Mouse (Mus musculus): ENCODE measurements around the gene Dcun1d3.

Dcun1d3 gene

DNA sequence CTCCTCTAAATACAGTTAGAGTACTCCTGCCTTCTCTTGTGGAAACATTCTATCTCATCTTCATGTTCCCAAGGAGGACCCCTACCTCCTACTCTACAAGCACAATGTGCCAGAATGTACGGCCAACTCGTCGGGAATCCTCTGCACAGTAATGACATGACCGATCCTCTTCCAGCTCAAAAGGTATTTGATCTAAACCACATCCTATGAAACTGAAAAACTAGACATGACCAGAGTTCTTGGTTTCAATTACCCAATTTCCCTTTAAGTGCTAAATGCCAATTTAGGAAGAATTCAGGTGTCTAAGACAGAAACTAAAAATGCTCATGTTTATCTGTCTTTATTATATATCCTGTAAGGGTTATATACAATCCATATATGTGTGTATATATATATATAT, 23.9 kb downstream of the Dcun1d3 start:
- DNase-seq, result no peak

DNA sequence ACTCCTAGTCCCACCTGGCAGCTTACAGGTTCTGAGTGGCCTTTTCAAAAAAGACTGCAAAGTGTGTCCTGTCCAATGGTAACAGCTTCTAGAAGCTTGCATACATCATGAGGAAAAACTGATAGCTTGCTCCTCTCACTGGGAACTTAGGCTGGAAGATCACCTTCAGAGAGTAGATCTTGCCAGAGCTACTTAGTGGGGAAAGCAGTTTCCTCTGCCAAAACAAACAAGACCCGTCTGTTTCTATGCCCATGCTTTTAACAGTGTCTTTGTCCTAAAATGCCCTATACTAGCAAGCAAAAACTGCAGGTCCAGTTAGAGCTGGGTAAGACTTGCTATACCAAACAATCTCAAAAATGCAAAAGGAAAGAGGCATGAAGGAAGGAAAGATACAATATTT, 30.0 kb downstream of the Dcun1d3 start:
- no peak for DNase-seq

DNA sequence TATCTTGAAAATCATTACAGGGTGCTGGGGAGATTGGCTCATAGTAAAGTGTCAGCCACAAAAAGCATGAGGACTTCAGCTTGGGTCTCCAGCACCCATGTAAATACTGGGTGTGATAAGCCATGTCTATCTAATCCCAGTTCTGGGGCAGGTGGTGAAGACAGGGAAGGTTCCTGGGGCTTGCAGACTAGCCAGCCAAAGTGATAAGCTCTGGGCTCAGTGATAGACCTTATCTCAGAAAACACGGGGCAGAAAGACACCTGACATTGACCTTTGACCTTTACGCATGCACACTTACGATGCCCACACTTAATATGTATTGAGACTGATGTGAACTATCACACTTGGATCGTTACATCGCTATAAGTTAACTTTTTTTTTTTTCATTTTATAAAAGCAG, 31.6 kb downstream of the Dcun1d3 start:
- no peak for DNase-seq

DNA sequence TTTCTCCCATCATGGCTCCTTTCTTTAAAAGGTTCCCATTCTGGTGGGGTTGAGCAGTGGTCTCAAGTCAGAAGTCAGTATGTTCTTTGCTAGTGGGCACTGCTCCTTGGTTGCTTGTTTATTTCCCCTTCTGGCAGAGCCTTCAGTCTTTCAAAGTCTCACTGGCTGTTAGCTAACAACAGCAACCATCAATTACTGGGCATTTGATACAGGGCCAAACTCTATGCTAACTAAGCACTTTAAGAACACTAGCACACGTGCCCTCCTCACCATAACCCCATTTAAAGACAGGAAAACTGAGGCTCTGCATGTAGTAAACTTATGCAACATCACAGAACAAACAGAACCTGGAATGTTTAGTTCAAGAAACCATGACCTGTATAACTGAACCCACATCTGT, 33.9 kb downstream of the Dcun1d3 start:
- DNase-seq, result no peak

DNA sequence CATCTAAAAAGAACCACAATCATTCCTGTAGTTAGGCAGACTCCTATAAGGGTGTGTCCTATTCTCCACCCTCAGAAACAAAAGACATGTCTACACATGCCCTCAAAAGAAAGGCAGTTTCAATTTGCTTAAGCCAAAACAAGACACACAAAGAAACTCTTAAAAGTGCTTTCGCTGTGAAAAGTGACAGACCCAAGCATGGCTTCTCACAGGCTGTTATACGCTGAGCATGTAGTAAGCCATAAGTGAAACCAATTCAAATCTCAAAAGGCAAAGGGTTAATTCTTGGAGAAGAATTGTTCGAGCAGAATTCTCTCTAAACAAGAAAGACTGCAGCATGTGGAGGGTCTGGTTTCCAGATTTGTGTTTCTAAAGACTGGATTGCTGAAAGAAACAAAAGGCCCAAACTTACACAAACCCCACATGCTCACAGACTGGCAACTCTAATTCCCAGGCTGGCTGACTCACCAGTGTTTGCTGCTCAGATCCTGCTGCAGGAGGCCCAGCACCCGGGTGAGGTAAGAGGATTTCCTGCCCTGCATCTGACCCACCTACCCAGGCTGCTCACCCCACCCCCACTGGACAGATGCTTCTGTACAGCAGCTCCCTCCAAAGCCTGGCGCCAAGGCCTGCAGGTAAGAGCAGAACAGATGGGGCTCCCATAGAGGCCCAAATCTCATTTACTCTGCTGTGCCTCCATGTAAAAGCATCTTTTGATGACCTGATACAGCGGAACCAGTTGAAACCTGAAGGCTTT, 34.6 kb downstream of the Dcun1d3 start:
- peak; percentile 21 to 26 for DNase-seq

DNA sequence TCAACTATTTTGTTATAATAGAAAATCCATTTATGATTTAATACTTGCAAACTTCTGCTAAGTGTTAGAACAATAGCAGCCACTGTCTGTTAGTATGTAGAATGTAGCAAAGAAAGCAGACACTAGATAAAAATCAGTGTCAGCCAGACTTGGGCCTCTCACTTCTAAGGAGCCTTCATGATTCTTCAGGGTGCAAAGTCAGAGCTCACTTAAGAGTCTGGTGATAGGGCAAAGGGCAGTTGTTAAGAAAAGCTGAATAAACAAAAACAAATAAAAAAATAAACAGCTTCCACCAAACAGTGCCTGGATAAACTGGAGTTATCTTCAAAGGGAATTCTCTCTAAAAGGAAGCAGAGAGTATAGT, 35.1 kb downstream of the Dcun1d3 start:
- no peak for DNase-seq

DNA sequence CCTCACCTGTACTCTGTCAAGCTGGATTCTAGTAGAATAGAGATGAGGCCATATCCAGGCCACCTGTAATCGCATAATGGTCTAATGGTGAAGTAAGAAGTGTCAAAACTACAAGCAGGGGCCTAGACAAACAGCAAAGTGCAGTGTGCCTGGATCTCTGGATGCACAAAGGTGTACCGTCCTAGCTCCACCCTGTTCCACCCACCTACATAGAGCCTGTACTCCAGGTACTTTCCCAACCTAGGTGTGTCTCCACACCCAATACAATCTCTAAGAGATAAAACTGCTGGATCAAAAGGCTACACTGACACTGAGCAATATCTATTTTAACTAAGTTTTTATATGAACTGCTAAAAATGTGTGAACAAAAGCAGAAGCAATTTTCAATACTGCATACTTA, 35.5 kb downstream of the Dcun1d3 start:
- no peak for DNase-seq

DNA sequence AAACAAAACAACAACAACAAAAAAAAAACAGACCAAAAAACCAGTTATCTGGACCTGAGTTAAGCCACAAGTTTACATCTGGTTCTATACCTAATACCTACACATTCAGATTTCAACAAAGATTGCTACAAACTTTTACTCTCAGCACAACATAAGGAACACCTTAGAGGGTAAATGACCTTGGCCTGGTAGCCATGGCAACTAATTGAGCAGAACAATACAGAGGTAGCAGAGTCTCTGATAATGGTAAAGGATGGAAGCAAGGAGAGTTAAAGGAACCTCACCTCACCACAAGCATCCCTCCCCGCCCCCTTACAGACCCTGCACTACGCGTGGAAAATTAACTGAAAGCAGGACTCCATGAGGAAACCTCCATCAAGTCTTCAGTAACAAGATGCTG, 36.0 kb downstream of the Dcun1d3 start:
- no peak for DNase-seq

DNA sequence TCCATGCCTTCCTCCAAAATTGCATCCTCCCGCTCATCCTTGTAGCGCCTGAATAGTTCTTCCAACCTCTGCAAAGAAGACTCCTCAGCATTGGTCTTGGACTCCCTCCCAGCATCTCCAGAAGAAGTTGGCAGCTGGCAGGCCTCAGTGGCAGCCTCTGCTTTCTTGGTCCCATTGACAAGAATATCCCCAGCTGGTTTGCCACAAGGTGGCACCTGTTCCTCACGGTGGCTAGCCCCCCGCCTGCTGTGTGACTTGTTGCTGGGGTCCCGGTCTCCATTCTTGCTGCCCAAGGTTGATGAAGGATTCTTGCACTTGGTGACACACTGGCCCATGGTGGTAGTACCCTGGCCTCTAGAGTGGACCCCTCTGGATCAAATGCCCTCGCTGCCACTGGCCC, 36.6 kb downstream of the Dcun1d3 start:
- no peak for DNase-seq

DNA sequence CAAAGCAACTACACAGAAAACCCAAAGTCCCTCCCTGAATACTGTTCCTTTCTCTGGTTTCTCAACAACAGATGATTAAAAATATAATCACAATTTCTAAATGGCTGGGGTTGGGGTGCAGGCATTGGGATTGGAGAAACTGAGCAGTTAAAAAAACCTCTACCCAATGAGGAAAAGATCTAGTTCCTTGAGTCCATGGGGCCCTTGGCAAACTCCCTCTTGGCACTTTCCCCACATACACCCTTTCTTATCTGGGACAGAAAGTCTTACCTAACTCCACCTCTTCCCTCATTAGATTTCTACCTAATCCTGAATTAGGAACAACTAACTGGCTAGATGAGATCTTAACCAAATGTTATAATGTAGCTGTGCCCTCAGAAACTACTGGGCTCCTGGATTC, 41.1 kb downstream of the Dcun1d3 start:
- no peak for DNase-seq

DNA sequence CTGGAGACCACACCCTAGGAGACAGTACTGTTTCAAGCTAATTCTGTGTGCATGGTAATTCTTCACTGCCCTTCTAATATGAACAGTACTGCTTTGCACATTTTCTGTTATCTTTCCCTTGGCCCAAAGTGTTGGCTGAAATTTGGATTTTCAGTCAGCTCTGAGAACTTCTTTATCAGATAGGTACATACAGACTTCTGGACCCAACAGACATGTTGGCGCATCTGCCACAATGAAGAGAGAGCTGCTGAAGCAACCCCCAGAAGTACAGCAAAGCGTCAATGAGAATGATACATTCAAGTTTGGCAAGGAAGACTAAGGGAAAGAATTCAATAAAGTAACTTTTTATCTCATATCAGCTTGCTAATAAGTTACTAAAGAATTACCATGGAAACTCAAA, 41.7 kb downstream of the Dcun1d3 start:
- DNase-seq, result no peak

DNA sequence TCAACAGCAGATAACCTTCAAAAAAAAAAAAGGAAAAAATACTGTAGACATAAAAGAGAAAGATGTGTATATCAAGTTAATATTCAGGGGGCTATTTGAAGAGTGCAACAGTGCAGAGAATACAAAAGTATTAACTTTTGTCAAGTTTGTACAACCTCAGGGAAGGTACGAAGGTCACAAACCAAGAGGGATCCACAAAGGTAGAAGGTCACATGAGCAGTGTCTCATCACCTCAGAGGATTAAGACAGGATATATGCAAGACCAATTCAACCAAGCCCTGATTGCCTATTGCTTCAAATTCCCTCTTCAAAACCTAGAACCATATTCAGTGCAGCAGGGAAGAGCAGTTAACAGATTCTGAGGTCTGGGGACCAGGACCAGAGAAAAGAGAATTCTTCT, 42.9 kb downstream of the Dcun1d3 start:
- no peak for DNase-seq

DNA sequence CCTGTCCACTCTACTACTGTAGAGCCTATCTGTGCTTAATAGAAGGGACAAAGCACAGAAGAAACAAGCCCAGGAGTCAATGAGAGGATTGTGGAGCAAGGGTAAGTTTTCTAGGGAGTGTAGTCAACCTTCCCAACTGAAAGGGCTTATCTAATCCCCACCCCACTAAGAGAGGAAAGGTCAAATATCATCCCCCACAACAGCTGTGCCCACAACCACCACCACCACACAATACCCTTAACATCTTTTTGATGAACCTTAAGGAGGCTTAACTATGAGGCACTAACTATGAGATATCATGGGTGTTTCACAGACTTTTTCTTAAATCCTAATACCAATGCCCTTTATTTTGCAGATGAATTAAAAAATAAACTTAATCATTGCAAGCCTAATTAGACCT, 43.6 kb downstream of the Dcun1d3 start:
- DNase-seq, result no peak

DNA sequence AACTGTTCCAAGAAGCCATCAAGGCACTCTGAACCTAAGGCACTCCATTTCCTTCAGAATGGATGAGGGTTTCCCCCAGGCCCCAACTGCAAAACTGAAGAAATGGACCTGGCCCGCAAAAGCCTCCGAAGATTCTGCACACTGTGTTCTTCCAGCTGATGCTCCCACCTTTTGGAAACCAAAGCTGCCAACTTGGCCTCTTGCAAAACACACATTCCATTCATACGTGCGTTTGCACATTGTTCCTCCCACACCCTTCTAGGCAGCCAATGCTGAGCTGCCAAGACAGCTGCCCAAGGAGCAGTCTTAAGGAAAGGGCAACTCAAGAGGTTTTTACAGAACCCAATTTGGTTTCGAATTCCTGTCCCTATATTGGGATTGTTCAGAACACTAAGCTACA, 45.4 kb downstream of the Dcun1d3 start:
- no peak for DNase-seq

DNA sequence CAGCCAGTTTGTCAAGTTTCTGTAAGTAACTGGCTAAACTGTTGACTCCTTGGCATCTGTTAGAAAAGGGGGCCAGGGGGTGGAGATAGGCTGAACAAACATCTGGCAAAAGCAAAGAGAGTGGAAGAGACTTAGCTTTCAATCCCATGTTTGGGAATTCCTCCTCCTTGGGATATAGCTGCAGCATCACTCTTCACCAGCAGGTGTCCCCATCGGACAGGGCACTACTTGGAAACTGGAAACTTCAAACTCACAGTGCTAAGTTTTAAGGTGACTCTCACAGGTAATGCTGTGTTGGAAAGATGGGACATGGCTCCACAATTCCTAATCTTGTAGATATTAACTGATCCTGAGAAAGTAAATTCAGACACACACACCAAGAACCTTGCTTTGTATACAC, 47.0 kb downstream of the Dcun1d3 start:
- peak in 1 of 2 experiments; percentile 10 for DNase-seq

DNA sequence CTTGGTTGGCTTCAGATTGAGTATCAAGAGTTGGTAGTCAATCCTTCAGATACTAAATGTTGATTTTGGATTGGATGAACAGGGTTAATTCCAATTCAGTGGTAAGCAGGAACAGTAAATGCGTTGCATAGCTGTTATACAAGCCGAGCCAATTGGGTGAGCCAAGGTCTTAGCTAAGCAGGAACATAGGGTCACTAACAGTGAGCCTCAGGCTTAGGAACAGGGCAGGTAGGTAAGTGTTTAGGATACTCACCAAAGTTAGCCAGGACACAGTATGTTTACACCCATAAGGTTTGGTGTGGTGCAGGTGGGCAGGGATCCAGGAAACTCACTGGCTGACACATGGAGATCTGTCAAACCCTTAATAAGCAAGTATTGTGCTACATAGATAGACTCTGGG, 48.7 kb downstream of the Dcun1d3 start:
- no peak for DNase-seq

DNA sequence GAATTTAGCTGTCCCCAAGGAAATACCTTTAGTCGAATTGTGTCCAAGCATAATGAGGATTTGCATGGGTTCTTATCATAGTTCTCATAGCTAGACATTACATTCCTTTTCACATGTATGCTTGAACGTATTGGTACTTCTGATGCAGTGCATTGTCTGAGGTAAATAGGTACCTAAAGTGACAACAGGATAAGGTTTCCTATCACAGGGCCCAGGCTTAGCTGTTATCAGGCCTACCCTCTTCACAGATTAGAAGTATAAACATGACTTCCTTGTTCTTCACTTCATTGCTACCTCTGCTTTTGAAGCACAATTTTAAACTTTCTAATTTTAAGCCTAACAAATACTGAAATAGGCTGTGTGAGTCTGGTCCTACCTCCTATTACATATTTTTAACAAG, 50.6 kb downstream of the Dcun1d3 start:
- no peak for DNase-seq

DNA sequence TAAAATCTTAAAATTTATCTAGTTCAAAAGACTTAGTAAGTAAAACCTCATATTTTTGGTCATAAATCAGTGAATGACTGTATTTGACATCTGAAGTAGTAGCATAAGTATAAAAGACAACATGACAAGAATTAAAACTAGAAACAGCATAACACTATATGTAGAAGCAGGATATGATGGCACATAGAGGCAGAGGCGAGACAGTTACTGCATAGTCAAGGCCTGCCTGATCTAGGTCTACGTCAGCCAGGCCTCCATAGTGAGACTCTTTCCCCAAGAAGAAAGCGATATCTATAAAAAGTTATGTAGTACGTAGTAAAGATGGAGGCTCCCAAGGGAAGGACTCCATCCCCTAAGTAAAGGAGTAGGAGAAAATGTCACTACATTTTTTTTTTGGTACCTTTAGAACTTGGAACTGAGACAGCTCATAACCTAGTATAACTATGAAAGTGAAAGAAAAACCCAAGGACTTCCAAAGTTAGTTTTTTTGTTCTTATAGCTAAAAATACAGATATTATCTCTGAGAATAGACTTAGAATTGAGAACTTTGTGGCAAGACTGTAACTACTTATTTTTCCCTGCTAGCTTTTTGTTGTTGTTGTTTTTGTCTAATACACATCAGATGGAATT, 54.2 kb downstream of the Dcun1d3 start:
- no peak for DNase-seq

DNA sequence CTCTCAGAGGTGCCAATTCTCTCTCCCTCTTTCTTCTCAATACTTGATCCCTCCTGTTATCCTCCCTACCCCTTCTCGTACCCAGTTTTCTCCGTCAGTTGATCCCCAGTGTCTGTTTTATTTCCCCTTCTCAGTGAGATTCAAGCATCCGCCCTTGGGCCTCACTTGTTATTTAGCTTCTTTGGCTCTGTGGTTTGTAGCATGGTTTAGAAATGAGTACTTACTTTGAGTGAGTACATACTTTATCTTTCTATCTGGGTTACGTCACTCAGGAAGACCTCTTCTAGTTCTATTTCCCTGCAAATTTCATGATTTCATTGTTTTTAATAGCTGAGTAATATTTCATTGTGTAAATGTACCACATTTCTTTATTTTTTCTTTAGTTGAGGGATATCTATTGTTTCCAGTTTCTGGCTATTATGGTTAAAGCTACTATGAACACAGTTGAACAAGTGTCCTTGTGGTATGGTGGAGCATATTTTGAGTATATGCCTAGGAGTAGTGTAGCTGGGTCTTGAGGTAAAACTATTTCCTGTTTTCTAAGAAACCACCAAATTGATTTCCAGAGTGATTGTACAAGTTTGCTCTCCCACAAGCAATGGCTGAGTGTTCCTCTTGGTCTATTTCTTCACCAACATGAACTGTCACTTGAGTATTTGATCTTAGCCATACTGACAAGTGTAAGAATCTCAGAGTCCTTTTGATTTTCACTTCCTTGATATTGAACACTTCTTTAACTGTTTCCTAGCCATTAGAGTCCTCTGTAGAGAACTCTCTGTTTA, 59.9 kb downstream of the Dcun1d3 start:
- DNase-seq, result no peak

DNA sequence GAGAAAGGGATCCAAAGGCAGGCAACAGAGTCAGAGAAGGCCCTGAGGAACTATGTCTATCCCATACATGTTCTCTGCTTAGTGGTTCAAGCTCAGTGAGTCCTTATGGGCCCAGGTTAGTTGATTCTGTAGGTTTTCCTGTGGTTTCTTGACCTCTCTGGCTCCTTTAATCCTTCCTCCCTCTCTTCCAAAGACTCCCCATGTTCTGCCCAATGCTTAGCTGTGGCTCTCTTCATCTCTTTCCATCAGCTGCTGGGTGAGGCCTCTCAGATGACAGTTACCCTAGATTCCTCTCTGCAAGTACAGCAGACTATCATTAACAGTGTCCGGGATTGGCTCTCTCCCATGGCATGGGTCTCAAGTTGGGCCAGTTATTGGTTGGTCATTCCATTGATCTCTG, 60.7 kb downstream of the Dcun1d3 start:
- DNase-seq, result no peak

DNA sequence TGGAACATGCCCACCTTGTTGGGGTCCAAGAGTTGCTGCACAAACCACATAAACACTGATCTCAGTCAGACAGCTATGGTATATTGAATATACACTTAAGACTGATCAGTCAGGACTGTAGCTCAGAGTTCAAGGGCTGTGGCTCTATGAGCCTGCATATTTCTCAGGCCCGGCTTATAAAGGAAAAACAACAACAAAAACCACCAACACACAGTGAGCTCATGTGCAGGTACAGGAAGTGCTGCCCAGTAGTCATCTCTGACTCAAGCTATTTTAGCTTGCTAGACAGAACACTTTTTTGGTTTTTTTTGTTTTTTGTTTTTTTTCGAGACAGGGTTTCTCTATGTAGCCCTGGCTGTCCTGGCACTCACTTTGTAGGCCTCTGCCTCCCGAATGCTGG, 87.4 kb downstream of the Dcun1d3 start:
- DNase-seq, result no peak

DNA sequence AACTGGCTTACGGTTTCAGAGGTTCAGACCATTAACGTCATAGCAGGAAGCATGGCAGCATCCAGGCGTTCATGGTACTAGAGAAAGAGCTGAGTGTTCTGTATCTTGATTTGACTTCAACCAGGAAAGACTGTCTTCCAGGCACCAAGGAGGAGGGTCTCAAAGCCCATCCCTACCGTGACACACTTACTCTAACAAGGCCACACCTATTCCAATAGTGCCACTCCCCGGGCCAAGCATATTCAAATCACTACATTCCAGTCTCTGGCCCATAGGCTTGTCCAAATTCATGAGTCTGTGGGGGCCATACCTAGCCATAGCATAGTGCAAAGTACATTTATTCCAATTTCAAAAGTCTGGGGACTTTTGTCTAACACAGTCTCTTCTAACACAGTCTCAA, 88.7 kb downstream of the Dcun1d3 start:
- DNase-seq, result no peak

All from thymus, adult 18-20 months (tissue).